Comparison of ENCODE assay signal across 18 mouse cellular contexts in the genomic region with DNA sequence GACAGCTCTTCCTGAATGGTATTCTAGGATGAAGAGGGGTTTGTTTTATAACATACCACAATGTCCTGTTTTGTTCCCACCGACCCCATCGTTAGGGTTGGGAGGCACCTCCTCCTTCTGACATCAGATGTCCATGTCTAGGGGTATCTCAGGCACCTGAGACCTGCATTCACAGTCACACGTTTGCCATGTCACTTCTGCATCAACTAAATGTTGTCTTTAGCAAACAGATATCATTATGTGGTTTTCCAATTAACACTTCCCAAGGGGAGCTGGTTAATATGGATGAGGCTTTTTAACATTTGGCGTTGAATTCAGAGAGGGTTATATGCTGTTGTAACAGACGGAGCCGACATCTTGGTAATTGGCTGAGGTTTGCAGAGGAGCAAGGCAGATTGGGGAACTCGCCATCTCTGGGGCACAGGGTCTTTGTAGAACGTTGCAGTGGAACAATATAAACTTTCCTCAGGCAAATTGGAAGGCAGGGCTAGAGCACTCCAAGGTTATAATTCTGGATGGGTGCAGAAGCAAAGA.
A peak's percentile ranks its signal among the peaks of the same experiment; 100 is the strongest.
DNase-seq lines count a peak whose midpoint lies in the region; ATAC-seq and TF ChIP-seq lines count a peak whose summit lies in the region.
"Had no signal": no experiment of that assay in that cellular context is flagged by ENCODE, and none has a peak within 500 bp of the region (broad histone marks: within the 10 kb centered on the region; RNA-seq: fewer than 3 reads in every experiment).

No protein-coding gene starts in this region.

- H3K4me3 ChIP-seq in forebrain, embryonic 14.5 days (ENCODE audit: low read depth, low read length) = no peak overlapping the region
- H3K4me3 ChIP-seq in forebrain, embryonic 11.5 days (ENCODE audit: low read depth, low read length) = no peak overlapping the region
- H3K4me3 ChIP-seq in midbrain, embryonic 11.5 days (ENCODE audit: low read depth, low read length) = no peak overlapping the region
- H3K4me3 ChIP-seq in midbrain, embryonic 10.5 days = no peak overlapping the region
- H3K4me3 ChIP-seq in forebrain, postnatal 0 days (ENCODE audit: low read depth, low read length) = no peak overlapping the region
- H3K4me3 ChIP-seq: heart, adult 2 months; heart, embryonic 10.5 days; heart, embryonic 13.5 days; hindbrain, embryonic 12.5 days; intestine, embryonic 15.5 days had no signal

- H3K27me3 ChIP-seq in forebrain, embryonic 14.5 days (replicated peaks; ENCODE audit: control insufficient read depth, insufficient read depth, low read length) = no peaks in the 10 kb centered on the region
- H3K27me3 ChIP-seq in forebrain, embryonic 11.5 days (ENCODE audit: control insufficient read depth, insufficient read depth, low read length) = no peaks in the 10 kb centered on the region
- no peaks in the 10 kb centered on the region for H3K27me3 ChIP-seq in midbrain, embryonic 11.5 days (ENCODE audit: control insufficient read depth, insufficient read depth, low read length)
- H3K27me3 ChIP-seq in midbrain, embryonic 10.5 days (ENCODE audit: low read depth, poor library complexity, severe bottlenecking) = no peaks in the 10 kb centered on the region
- H3K27me3 ChIP-seq in forebrain, postnatal 0 days (ENCODE audit: insufficient read depth, low read length) = no peaks in the 10 kb centered on the region
- H3K27me3 ChIP-seq: CH12.LX; heart, embryonic 13.5 days; hindbrain, embryonic 12.5 days; intestine, embryonic 15.5 days; Patski had no signal

- no peak overlapping the region for H3K27ac ChIP-seq in forebrain, embryonic 14.5 days (ENCODE audit: low read depth, low read length)
- no peak overlapping the region for H3K27ac ChIP-seq in forebrain, embryonic 11.5 days (ENCODE audit: low read depth, low read length)
- H3K27ac ChIP-seq in midbrain, embryonic 11.5 days (ENCODE audit: low read depth, low read length) = no peak overlapping the region
- no peak overlapping the region for H3K27ac ChIP-seq in midbrain, embryonic 10.5 days (replicated peaks)
- H3K27ac ChIP-seq in forebrain, postnatal 0 days (ENCODE audit: low read depth, low read length) = no peak overlapping the region
- H3K27ac ChIP-seq: heart, adult 2 months; heart, embryonic 10.5 days; heart, embryonic 13.5 days; hindbrain, embryonic 12.5 days; intestine, embryonic 15.5 days had no signal

- H3K9me3 ChIP-seq in forebrain, embryonic 14.5 days (replicated peaks; ENCODE audit: control insufficient read depth, low read length) = no peaks in the 10 kb centered on the region
- no peaks in the 10 kb centered on the region for H3K9me3 ChIP-seq in forebrain, embryonic 11.5 days (ENCODE audit: control insufficient read depth, low read length)
- H3K9me3 ChIP-seq in midbrain, embryonic 11.5 days (ENCODE audit: control insufficient read depth, low read length) = no peaks in the 10 kb centered on the region
- no peaks in the 10 kb centered on the region for H3K9me3 ChIP-seq in midbrain, embryonic 10.5 days (replicated peaks)
- H3K9me3 ChIP-seq in forebrain, postnatal 0 days (ENCODE audit: low read length) = no peaks in the 10 kb centered on the region
- H3K9me3 ChIP-seq: G1E; heart, embryonic 10.5 days; heart, embryonic 13.5 days; hindbrain, embryonic 12.5 days; intestine, embryonic 15.5 days had no signal

- TF ChIP-seq CTCF in forebrain, postnatal 0 days (IDR thresholded peaks at IDR 0.05; ENCODE audit: low read depth) = no peak

- DNase-seq in forebrain, embryonic 14.5 days (ENCODE audit: low spot score) = peak; percentile 65
- DNase-seq in forebrain, embryonic 11.5 days (ENCODE audit: low spot score) = no peak
- peak; percentile 72 for DNase-seq in midbrain, embryonic 11.5 days (ENCODE audit: low spot score, missing footprints)
- DNase-seq in midbrain, embryonic 10.5 days (ENCODE audit: low spot score) = no peak
- DNase-seq in forebrain, postnatal 0 days = peak; percentile 56
- DNase-seq in adrenal gland, postnatal 4 days (ENCODE audit: low spot score in 2 of 2) = no peak
- DNase-seq: B cell, adult 2 months; gastrocnemius, postnatal 25 days; heart, adult 2 months; kidney, adult 11 months had no signal

- whole genome bisulfite sequencing in forebrain, embryonic 14.5 days = 39% methylated on average over 8 of the region's 8 CpGs
- 70% methylated on average over 8 of the region's 8 CpGs for WGBS in forebrain, embryonic 11.5 days
- WGBS in midbrain, embryonic 11.5 days = 70% methylated on average over 8 of the region's 8 CpGs
- 75% methylated on average over 8 of the region's 8 CpGs for WGBS in midbrain, embryonic 10.5 days
- WGBS in forebrain, postnatal 0 days = 33% methylated on average over 8 of the region's 8 CpGs

- H3K36me3 ChIP-seq in forebrain, embryonic 14.5 days (ENCODE audit: control insufficient read depth, insufficient read depth, low read length) = no peaks in the 10 kb centered on the region
- no peaks in the 10 kb centered on the region for H3K36me3 ChIP-seq in forebrain, embryonic 11.5 days (ENCODE audit: control insufficient read depth, insufficient read depth, low read length)
- H3K36me3 ChIP-seq in midbrain, embryonic 11.5 days (ENCODE audit: control insufficient read depth, insufficient read depth, low read length) = no peaks in the 10 kb centered on the region
- H3K36me3 ChIP-seq in midbrain, embryonic 10.5 days = no peaks in the 10 kb centered on the region
- H3K36me3 ChIP-seq in forebrain, postnatal 0 days (ENCODE audit: insufficient read depth) = no peaks in the 10 kb centered on the region
- H3K36me3 ChIP-seq: G1E; heart, embryonic 10.5 days; heart, embryonic 13.5 days; hindbrain, embryonic 12.5 days; intestine, embryonic 15.5 days had no signal

- no peak overlapping the region for H3K4me2 ChIP-seq in forebrain, embryonic 14.5 days (ENCODE audit: low read length)
- no peak overlapping the region for H3K4me2 ChIP-seq in forebrain, embryonic 11.5 days (ENCODE audit: low read depth, low read length, severe bottlenecking)
- H3K4me2 ChIP-seq in midbrain, embryonic 11.5 days = no peak overlapping the region
- no peak overlapping the region for H3K4me2 ChIP-seq in forebrain, postnatal 0 days (ENCODE audit: low read depth)
- H3K4me2 ChIP-seq: heart, embryonic 13.5 days; hindbrain, embryonic 12.5 days; intestine, embryonic 15.5 days had no signal

- H3K9ac ChIP-seq in forebrain, embryonic 14.5 days (ENCODE audit: low read length) = no peak overlapping the region
- no peak overlapping the region for H3K9ac ChIP-seq in forebrain, embryonic 11.5 days (ENCODE audit: low read length)
- H3K9ac ChIP-seq in midbrain, embryonic 11.5 days (ENCODE audit: low read length) = no peak overlapping the region
- no peak overlapping the region for H3K9ac ChIP-seq in forebrain, postnatal 0 days
- H3K9ac ChIP-seq: heart, embryonic 13.5 days; hindbrain, embryonic 12.5 days; intestine, embryonic 15.5 days had no signal

- peak; percentile 65 for ATAC-seq in forebrain, embryonic 14.5 days
- ATAC-seq in forebrain, embryonic 11.5 days (replicated peaks; ENCODE audit: low FRiP score) = no peak
- ATAC-seq in midbrain, embryonic 11.5 days (ENCODE audit: low FRiP score) = peak; percentile 30
- peak; percentile 86 for ATAC-seq in forebrain, postnatal 0 days
- ATAC-seq: hindbrain, embryonic 16.5 days; intestine, embryonic 15.5 days; Patski had no signal

- no peaks in the 10 kb centered on the region for H3K4me1 ChIP-seq in forebrain, embryonic 14.5 days (ENCODE audit: control insufficient read depth, insufficient read depth, low read length)
- H3K4me1 ChIP-seq in forebrain, embryonic 11.5 days (replicated peaks; ENCODE audit: control insufficient read depth, insufficient read depth, low read length) = no peaks in the 10 kb centered on the region
- no peaks in the 10 kb centered on the region for H3K4me1 ChIP-seq in midbrain, embryonic 11.5 days (ENCODE audit: control insufficient read depth, insufficient read depth, low read length)
- no peaks in the 10 kb centered on the region for H3K4me1 ChIP-seq in midbrain, embryonic 10.5 days
- H3K4me1 ChIP-seq in forebrain, postnatal 0 days (ENCODE audit: insufficient read depth) = no peaks in the 10 kb centered on the region
- H3K4me1 ChIP-seq: heart, embryonic 10.5 days; heart, embryonic 13.5 days; hindbrain, embryonic 12.5 days; intestine, embryonic 15.5 days had no signal

Comparison
In these comparisons a context has a peak if more than half of its experiments do, and no peak if none do; other contexts are left out.
1. DNase-seq: peak in forebrain, embryonic 14.5 days (single experiment), midbrain, embryonic 11.5 days (single experiment) and forebrain, postnatal 0 days (single experiment); none in forebrain, embryonic 11.5 days (single experiment), midbrain, embryonic 10.5 days (single experiment) and adrenal gland, postnatal 4 days (0 of 2).